In genomic region chr1:153623036-153623435, GRCm38 (mm10) we compare ENCODE assay signal across 26 mouse cellular contexts. TPM values are rescaled to one million over a fixed set of nuclear protein-coding genes. Genes with fewer than 3 reads are reported as not detected.
A peak's percentile ranks its signal among the peaks of the same experiment; 100 is the strongest.
DNase-seq lines count a peak whose midpoint lies in the region; ATAC-seq lines count a peak whose summit lies in the region.
"Had no signal": no experiment of that assay in that cellular context is flagged by ENCODE, and none has a peak within 500 bp of the region (broad histone marks: within the 10 kb centered on the region; RNA-seq: fewer than 3 reads in every experiment).

No protein-coding gene starts in this region.

- 79% methylated on average over 4 of the region's 4 CpGs for whole genome bisulfite sequencing in hindbrain, embryonic 13.5 days
- WGBS in liver, embryonic 12.5 days (ENCODE audit: insufficient replicate concordance): 53% methylated on average over 4 of the region's 4 CpGs

- H3K36me3 ChIP-seq in hindbrain, embryonic 13.5 days: no peaks in the 10 kb centered on the region
- no peaks in the 10 kb centered on the region for H3K36me3 ChIP-seq in liver, embryonic 12.5 days
- H3K36me3 ChIP-seq: forebrain, embryonic 10.5 days; hindbrain, embryonic 12.5 days had no signal

- H3K27ac ChIP-seq in hindbrain, embryonic 13.5 days: no peak overlapping the region
- H3K27ac ChIP-seq in liver, embryonic 12.5 days: no peak overlapping the region
- H3K27ac ChIP-seq: forebrain, embryonic 10.5 days; forebrain, embryonic 13.5 days; hindbrain, embryonic 12.5 days had no signal

- H3K27me3 ChIP-seq in hindbrain, embryonic 13.5 days: no peaks in the 10 kb centered on the region
- no peaks in the 10 kb centered on the region for H3K27me3 ChIP-seq in liver, embryonic 12.5 days (replicated peaks)
- H3K27me3 ChIP-seq: forebrain, embryonic 13.5 days; hindbrain, embryonic 12.5 days had no signal

- no peak overlapping the region for H3K4me2 ChIP-seq in hindbrain, embryonic 13.5 days
- H3K4me2 ChIP-seq in liver, embryonic 12.5 days: no peak overlapping the region
- H3K4me2 ChIP-seq: forebrain, embryonic 13.5 days; heart, embryonic 11.5 days; hindbrain, embryonic 12.5 days had no signal

- H3K9me3 ChIP-seq in hindbrain, embryonic 13.5 days: no peaks in the 10 kb centered on the region
- no peaks in the 10 kb centered on the region for H3K9me3 ChIP-seq in liver, embryonic 12.5 days (replicated peaks)
- H3K9me3 ChIP-seq: forebrain, embryonic 10.5 days; forebrain, embryonic 13.5 days; hindbrain, embryonic 12.5 days had no signal

- no peaks in the 10 kb centered on the region for H3K4me1 ChIP-seq in hindbrain, embryonic 13.5 days (replicated peaks)
- H3K4me1 ChIP-seq in liver, embryonic 12.5 days: no peaks in the 10 kb centered on the region
- H3K4me1 ChIP-seq: forebrain, embryonic 10.5 days; forebrain, embryonic 13.5 days; hindbrain, embryonic 12.5 days had no signal

- peak; percentile 87 for ATAC-seq in common myeloid progenitor, adult 5-6 weeks (replicated peaks; ENCODE audit: low read depth, poor library complexity, severe bottlenecking)
- peak; percentile 35 for ATAC-seq in inflammation-experienced regulatory T-cells, adult 6 months
- 0 out of 2 replicates have a peak, but pooled peaks have one; percentile 22 for ATAC-seq in monocyte, adult 5-6 weeks (replicated peaks; ENCODE audit: insufficient number of reproducible peaks, low FRiP score, low TSS enrichment, poor library complexity, severe bottlenecking)
- no peak for ATAC-seq in hindbrain, embryonic 13.5 days (ENCODE audit: low FRiP score)
- no peak for ATAC-seq in megakaryocyte-erythroid progenitor cell, adult 5-6 weeks (replicated peaks; ENCODE audit: low FRiP score, low TSS enrichment, poor library complexity, severe bottlenecking)
- ATAC-seq in liver, embryonic 12.5 days: no peak
- ATAC-seq: forebrain, embryonic 13.5 days; forebrain, embryonic 16.5 days; hindbrain, embryonic 16.5 days; intestine, postnatal 0 days had no signal

- no peak overlapping the region for H3K9ac ChIP-seq in hindbrain, embryonic 13.5 days
- no peak overlapping the region for H3K9ac ChIP-seq in liver, embryonic 12.5 days
- H3K9ac ChIP-seq: forebrain, embryonic 13.5 days; hindbrain, embryonic 12.5 days had no signal

- no peak overlapping the region for H3K4me3 ChIP-seq in hindbrain, embryonic 13.5 days
- H3K4me3 ChIP-seq in liver, embryonic 12.5 days: no peak overlapping the region
- H3K4me3 ChIP-seq: forebrain, embryonic 10.5 days; forebrain, embryonic 13.5 days; hindbrain, embryonic 12.5 days had no signal

- DNase-seq in CD4-positive, CD25-positive, alpha-beta regulatory T cell, adult 2 months (ENCODE audit: low read depth, low spot score): peak; percentile 25
- DNase-seq: adrenal gland, adult 8-10 months; adrenal gland, postnatal 25 days; cerebellum, adult 18-20 months; cerebellum, adult 9-10 months; cerebellum, postnatal 36 days; gastrocnemius, postnatal 10 days; gastrocnemius, postnatal 36 days; heart, adult 11 months had no signal

RNA-seq across cellular contexts. Expression of gene Rgs8, which starts 29.8 kb away (rescaled TPM):
- 0.05 and 0.34 TPM in 2 replicates for total RNA-seq in common myeloid progenitor, adult 5-6 weeks (2017)
- polyA plus RNA-seq in inflammation-experienced regulatory T-cells, adult 6 months (2017; shearing (Covaris generic)): under 1 TPM; 0.35 to 0.68 (median 0.36) TPM
- not detected in 3 replicates for total RNA-seq in monocyte, adult 5-6 weeks (2017)
- 24.4 and 26.4 TPM in 2 replicates for polyA plus RNA-seq in hindbrain, embryonic 13.5 days (2015; fragmentation: Nextera tagmentation; extraction: Ambion mirVana)
- not detected in 2 replicates for total RNA-seq in megakaryocyte-erythroid progenitor cell, adult 5-6 weeks (2014; fragmentation: Nextera tagmentation)
- total RNA-seq in megakaryocyte-erythroid progenitor cell, adult 5-6 weeks (2017): not detected in 2 replicates
- polyA plus RNA-seq in liver, embryonic 12.5 days (2016; fragmentation: Nextera tagmentation; extraction: Ambion mirVana): 0.10 and 0.22 TPM in 2 replicates
- total RNA-seq: adrenal gland, postnatal 25 days; gastrocnemius, adult 18-20 months; heart, adult 8-10 months; heart, postnatal 25 days; MEL had no signal

Comparison
In these comparisons a context has a peak if more than half of its experiments do, and no peak if none do; other contexts are left out.
1. ATAC-seq: peak in common myeloid progenitor, adult 5-6 weeks (single experiment), inflammation-experienced regulatory T-cells, adult 6 months (single experiment) and monocyte, adult 5-6 weeks (single experiment); none in hindbrain, embryonic 13.5 days (single experiment), megakaryocyte-erythroid progenitor cell, adult 5-6 weeks (single experiment) and liver, embryonic 12.5 days (single experiment).